Mouse (Mus musculus): ENCODE data around the gene Akap7.

The Akap7 gene

GRCm38 (mm10) chr10:25297666-25298263 lies 9.9 kb downstream of the Akap7 start:
- in situ Hi-C loops (cut with MboI, MseI): no loop called here

GRCm38 (mm10) chr10:25296657-25297369 lies 10.9 kb downstream of the Akap7 start:
- in situ Hi-C loops (cut with MboI, MseI): no loop called here

GRCm38 (mm10) chr10:25296286-25296656 lies 11.4 kb downstream of the Akap7 start:
- in situ Hi-C loops (cut with MboI, MseI): no loop called here

- in situ Hi-C loops (cut with MboI, MseI): no loop called here
Observed at GRCm38 (mm10) chr10:25295836-25296235, 11.8 kb downstream of the Akap7 start.

GRCm38 (mm10) chr10:25294999-25295398 lies 12.7 kb downstream of the Akap7 start:
- in situ Hi-C loops (cut with MboI, MseI): no loop called here

GRCm38 (mm10) chr10:25293796-25294195 lies 13.9 kb downstream of the Akap7 start:
- in situ Hi-C loops (cut with MboI, MseI): no loop called here

GRCm38 (mm10) chr10:25291053-25291452 lies 16.6 kb downstream of the Akap7 start:
- in situ Hi-C loops (cut with MboI, MseI): no loop called here

GRCm38 (mm10) chr10:25285100-25285811 lies 22.4 kb downstream of the Akap7 start:
- in situ Hi-C loops (cut with MboI, MseI): no loop called here

GRCm38 (mm10) chr10:25284427-25285099 lies 23.1 kb downstream of the Akap7 start:
- in situ Hi-C loops (cut with MboI, MseI): no loop called here

GRCm38 (mm10) chr10:25283397-25283796 lies 24.3 kb downstream of the Akap7 start:
- in situ Hi-C loops (cut with MboI, MseI): no loop called here

GRCm38 (mm10) chr10:25280141-25280540 lies 27.5 kb downstream of the Akap7 start:
- in situ Hi-C loops (cut with MboI, MseI): no loop called here

- in situ Hi-C loops (cut with MboI, MseI): no loop called here
Observed at GRCm38 (mm10) chr10:25279406-25279805, 28.3 kb downstream of the Akap7 start.

GRCm38 (mm10) chr10:25275492-25275891 lies 32.2 kb downstream of the Akap7 start:
- in situ Hi-C loops (cut with MboI, MseI): no loop called here

- in situ Hi-C loops (cut with MboI, MseI): loop anchor here (5.0 to 25.0 kb wide), 2 partner anchors 218 to 863 kb away; no protein-coding TSS in a partner anchor
Observed at GRCm38 (mm10) chr10:25274621-25275330, 32.9 kb downstream of the Akap7 start.

- in situ Hi-C loops (cut with MboI, MseI): loop anchor here (5.0 to 25.0 kb wide), 2 partner anchors 219 to 864 kb away; no protein-coding TSS in a partner anchor
Observed at GRCm38 (mm10) chr10:25273731-25274130, 33.9 kb downstream of the Akap7 start.

GRCm38 (mm10) chr10:25271756-25272155 lies 35.9 kb downstream of the Akap7 start:
- in situ Hi-C loops (cut with MboI, MseI): loop anchor here (5.0 to 25.0 kb wide), 2 partner anchors 221 to 866 kb away; no protein-coding TSS in a partner anchor

- in situ Hi-C loops (cut with MboI, MseI): loop anchor here (5.0 to 25.0 kb wide), 2 partner anchors 221 to 866 kb away; no protein-coding TSS in a partner anchor
Observed at GRCm38 (mm10) chr10:25271207-25271606, 36.5 kb downstream of the Akap7 start.

GRCm38 (mm10) chr10:25268476-25269351 lies 39.0 kb downstream of the Akap7 start:
- in situ Hi-C loops (cut with MboI, MseI): loop anchor here (25.0 kb wide), 1 partner anchor 869 kb away; no protein-coding TSS in a partner anchor

GRCm38 (mm10) chr10:25261176-25261575 lies 46.5 kb downstream of the Akap7 start:
- in situ Hi-C loops (cut with MboI, MseI): loop anchor here (25.0 kb wide), 1 partner anchor 876 kb away; no protein-coding TSS in a partner anchor

GRCm38 (mm10) chr10:25260724-25261123 lies 46.9 kb downstream of the Akap7 start:
- in situ Hi-C loops (cut with MboI, MseI): loop anchor here (25.0 kb wide), 1 partner anchor 877 kb away; no protein-coding TSS in a partner anchor

All from T-helper 2 cell (primary cell).